Mouse (Mus musculus): ENCODE results near the gene Dhodh. TPM values are rescaled to one million over a fixed set of nuclear protein-coding genes. Genes with fewer than 3 reads are reported as not detected.

The Dhodh gene
- polyA plus RNA-seq, 1 experiment: 12.8 TPM

DNA sequence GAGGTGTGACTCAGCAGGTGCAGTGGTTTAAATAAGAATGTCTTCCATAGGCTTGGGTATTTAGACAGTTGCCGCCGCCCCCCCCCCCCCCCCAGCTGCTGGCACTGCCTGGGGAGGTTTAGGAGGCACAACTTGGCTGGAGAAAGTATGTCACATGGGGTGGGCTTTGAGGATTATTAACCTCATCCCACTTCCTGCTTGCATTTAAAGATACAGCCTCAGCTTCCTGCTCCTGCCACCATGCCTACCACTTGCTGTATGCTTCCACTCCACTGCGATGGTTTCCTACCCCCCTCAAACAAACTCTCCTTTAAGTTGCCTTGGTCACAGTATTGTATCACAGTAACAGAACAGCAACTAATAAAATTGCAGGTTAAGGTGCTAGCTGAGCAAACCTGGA, 64.4 kb downstream of the Dhodh start:
- WGBS: 17% methylated on average over 3 of the region's 3 CpGs
- Histone ChIP-seq H3K4me1 (ENCODE audit: control insufficient read depth, insufficient read depth, low read length) (no peaks in the 10 kb centered on the region), H3K27ac (ENCODE audit: control insufficient read depth, insufficient read depth, low read depth, low read length, poor library complexity) (no peak overlapping the region), H3K4me3 (replicated peaks; ENCODE audit: control insufficient read depth, low read depth, low read length) (no peak overlapping the region)
- no peak for TF ChIP-seq CTCF (IDR thresholded peaks at IDR 0.05; ENCODE audit: control insufficient read depth, insufficient read depth, low read length)
- TF ChIP-seq POLR2A (IDR thresholded peaks at IDR 0.05; ENCODE audit: borderline replicate concordance, control insufficient read depth, low read depth, low read length): no peak

DNA sequence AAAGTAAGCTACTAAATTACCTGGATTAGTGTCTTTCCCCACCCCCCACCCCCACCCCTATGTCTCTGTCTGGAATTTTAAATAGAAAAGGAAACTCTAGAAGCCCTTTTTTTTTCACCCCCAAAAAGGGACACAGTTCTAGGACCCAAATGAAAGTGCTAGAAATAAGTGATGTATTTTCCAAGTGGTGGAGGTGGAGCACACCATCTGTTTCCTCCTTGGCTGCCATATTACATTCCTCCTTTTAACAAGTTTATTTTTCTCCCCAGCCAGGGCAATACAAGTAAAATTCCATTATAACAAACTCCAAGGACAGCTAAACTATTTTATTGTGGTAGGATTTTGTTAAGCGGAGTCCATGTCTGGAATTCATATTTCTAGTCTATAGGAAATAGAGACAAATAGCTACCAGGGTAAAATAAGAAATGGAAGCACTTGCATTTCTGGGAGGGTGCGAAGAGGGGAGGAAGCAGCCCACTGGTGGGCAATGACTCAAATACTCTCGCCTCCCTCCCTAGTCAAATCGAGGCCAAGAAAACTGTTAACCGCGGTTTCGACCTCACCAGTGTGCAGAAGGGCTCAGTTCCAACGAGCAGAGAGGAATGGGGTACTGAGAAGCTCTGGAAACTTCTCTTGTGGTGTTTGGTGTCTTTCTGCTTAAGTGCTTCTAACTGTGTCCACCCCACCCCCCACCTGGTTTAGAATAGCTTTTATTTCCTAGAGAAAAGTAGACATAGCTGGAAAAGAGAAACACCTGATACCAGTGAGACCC, 65.5 kb downstream of the Dhodh start:
- TF ChIP-seq CTCF (IDR thresholded peaks at IDR 0.05; ENCODE audit: control insufficient read depth, insufficient read depth, low read length): no peak
- TF ChIP-seq POLR2A (IDR thresholded peaks at IDR 0.05; ENCODE audit: borderline replicate concordance, control insufficient read depth, low read depth, low read length): no peak
- Histone ChIP-seq H3K27ac (ENCODE audit: control insufficient read depth, insufficient read depth, low read depth, low read length, poor library complexity) (no peak overlapping the region), H3K4me1 (ENCODE audit: control insufficient read depth, insufficient read depth, low read length) (no peaks in the 10 kb centered on the region), H3K4me3 (replicated peaks; ENCODE audit: control insufficient read depth, low read depth, low read length) (no peak overlapping the region)
- 68% methylated on average over 8 of the region's 8 CpGs for WGBS

DNA sequence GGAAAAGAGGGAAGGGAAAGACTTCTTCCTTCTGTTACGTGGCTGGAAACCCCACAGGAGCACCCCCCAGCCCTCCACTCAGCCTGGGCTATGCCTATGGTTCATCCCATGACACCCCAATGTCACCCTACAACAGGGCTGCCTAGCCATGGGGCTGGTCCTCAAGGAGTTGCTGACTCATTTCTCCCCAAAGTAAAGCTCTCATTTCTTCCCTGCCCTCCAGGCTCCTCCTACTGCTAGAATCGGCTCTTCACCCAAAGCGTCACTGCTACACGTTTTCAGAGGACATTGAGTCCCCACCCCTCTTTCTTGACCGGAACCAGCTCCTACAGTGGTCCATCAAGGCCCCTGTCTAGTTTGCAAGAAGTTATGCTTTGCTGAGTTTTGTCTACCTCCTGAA, 66.3 kb downstream of the Dhodh start:
- H3K4me1 ChIP-seq (ENCODE audit: control insufficient read depth, insufficient read depth, low read length): no peaks in the 10 kb centered on the region
- no peak for TF ChIP-seq CTCF (IDR thresholded peaks at IDR 0.05; ENCODE audit: control insufficient read depth, insufficient read depth, low read length)
- no peak overlapping the region for H3K27ac ChIP-seq (ENCODE audit: control insufficient read depth, insufficient read depth, low read depth, low read length, poor library complexity)
- H3K4me3 ChIP-seq (replicated peaks; ENCODE audit: control insufficient read depth, low read depth, low read length): no peak overlapping the region
- WGBS: 67% methylated on average over 5 of the region's 5 CpGs

Other genes starting within 250 kb of the Dhodh start
- not detected in 2 replicates for gene Pmfbp1, start 114.6 kb downstream of the Dhodh start, polyA plus RNA-seq (2011; ENCODE audit: insufficient read depth, insufficient read length, low replicate concordance, missing spikeins)
- 13.6 and 27.3 TPM in 2 replicates for gene Dhx38, start 42.8 kb downstream of the Dhodh start, polyA plus RNA-seq (2011; ENCODE audit: insufficient read depth, insufficient read length, low replicate concordance, missing spikeins)
- 7.0 and 16.2 TPM in 2 replicates for gene Txnl4b, start 42.8 kb downstream of the Dhodh start, polyA plus RNA-seq (2011; ENCODE audit: insufficient read depth, insufficient read length, low replicate concordance, missing spikeins)
- gene Hp, start 29.5 kb downstream of the Dhodh start, polyA plus RNA-seq (2011; ENCODE audit: insufficient read depth, insufficient read length, low replicate concordance, missing spikeins): 219 and 732 TPM in 2 replicates
- 3.9 and 8.3 TPM in 2 replicates for gene Pkd1l3, start 5.8 kb upstream of the Dhodh start, polyA plus RNA-seq (2011; ENCODE audit: insufficient read depth, insufficient read length, low replicate concordance, missing spikeins)
- gene Ist1, start 84.6 kb upstream of the Dhodh start, polyA plus RNA-seq (2011; ENCODE audit: insufficient read depth, insufficient read length, low replicate concordance, missing spikeins): 45.9 and 55.7 TPM in 2 replicates
- gene Zfp821, start 96.9 kb upstream of the Dhodh start, polyA plus RNA-seq (2011; ENCODE audit: insufficient read depth, insufficient read length, low replicate concordance, missing spikeins): 10.8 and 18.6 TPM in 2 replicates
- gene Atxn1l, start 129.1 kb upstream of the Dhodh start, polyA plus RNA-seq (2011; ENCODE audit: insufficient read depth, insufficient read length, low replicate concordance, missing spikeins): 5.3 and 5.8 TPM in 2 replicates
- gene Ap1g1, start 169.9 kb upstream of the Dhodh start, polyA plus RNA-seq (2011; ENCODE audit: insufficient read depth, insufficient read length, low replicate concordance, missing spikeins): 25.8 and 34.5 TPM in 2 replicates